Mouse (Mus musculus): ENCODE measurements at regions not wholly inside any gene's neighbourhood (a gene's known extent, or its start where the extent isn't known, plus 50 kb on each side); places are given as distances from the start of the nearest gene placed in this dataset.

DNA sequence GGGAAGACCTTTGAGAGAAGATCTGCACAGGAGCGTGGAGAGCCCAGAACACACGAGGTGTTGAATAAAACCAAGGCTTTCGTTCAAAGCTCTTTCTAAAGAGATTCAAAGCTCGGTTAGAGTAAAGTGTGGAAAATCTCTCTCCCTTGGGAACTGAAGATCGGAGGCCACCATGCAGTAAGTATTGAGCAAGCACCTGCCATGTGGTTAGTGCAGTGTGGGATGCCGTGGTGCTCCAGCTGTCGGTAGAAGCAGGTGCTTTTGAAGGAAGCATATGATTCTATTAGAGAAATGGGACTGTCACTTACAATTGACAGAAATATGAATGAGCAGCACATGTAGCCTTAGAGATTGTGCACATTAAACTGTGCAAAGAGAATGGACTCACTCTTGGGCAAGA lies 108.5 kb upstream of the Dusp10 start:
- no peak for ATAC-seq (replicated peaks in 1 of 2; ENCODE audit: insufficient read depth in 1 of 2, low FRiP score in 2 of 2, low TSS enrichment in 1 of 2, low read depth in 1 of 2, poor library complexity in 2 of 2, severe bottlenecking in 2 of 2)

DNA sequence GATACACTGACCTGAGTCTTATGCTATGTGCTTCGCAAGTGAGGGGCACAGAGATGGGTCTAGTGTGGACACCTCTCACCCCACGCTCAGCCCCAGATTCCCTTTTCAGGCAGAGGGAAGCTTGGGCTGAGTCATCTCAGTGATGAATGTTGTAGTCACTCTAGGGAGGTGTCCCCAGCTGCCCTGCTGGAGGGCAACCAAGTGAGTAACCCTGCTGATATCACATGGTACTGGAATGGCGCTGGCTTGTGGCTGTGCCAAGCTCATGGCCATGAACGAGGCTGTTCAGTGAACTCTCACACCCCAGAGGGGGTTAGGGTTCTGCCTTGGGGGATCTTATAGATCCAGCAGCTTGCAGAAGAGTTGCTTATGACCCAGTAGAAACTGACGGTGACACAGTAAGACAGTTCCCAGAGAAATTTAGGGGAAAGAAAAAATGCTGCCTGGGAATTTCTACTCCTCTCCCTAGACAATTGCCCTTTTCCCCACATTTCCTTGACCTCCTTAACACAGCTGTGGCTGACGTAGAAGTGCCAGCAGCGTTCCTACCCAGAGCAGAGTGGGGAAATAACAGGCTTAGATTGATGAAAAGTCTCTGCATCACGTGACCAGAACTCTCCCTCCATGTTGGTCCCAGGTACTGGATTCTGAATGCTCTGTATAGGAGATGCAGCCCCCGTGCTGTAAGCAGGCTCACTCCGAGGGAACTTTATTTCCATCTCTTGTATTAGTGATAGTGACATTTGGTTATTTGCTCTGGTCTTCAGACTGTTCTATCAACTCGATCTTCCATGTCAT lies 107.6 kb upstream of the Dusp10 start:
- ATAC-seq (replicated peaks in 1 of 2; ENCODE audit: insufficient read depth in 1 of 2, low FRiP score in 2 of 2, low TSS enrichment in 1 of 2, low read depth in 1 of 2, poor library complexity in 2 of 2, severe bottlenecking in 2 of 2): no peak

DNA sequence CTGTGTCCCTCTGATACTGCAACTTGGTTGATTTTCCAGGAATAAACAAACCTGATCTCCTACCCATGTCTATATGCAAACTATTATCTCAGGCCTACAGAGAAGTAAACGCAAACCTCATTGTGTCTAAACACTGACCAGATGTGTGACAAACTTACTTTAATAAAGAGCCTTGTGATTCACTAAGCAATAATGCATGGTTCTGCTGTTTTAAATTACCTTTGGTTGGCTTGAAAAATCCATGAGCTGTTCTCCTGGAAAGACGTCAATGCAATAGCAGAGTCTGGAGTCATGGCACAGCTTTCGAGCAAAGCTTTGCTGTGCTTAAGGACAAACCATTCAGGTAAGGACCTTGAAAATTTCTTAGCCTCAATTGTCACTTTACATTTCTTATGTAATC lies 95.4 kb upstream of the Dusp10 start:
- ATAC-seq (replicated peaks in 1 of 2; ENCODE audit: insufficient read depth in 1 of 2, low FRiP score in 2 of 2, low TSS enrichment in 1 of 2, low read depth in 1 of 2, poor library complexity in 2 of 2, severe bottlenecking in 2 of 2): no peak

DNA sequence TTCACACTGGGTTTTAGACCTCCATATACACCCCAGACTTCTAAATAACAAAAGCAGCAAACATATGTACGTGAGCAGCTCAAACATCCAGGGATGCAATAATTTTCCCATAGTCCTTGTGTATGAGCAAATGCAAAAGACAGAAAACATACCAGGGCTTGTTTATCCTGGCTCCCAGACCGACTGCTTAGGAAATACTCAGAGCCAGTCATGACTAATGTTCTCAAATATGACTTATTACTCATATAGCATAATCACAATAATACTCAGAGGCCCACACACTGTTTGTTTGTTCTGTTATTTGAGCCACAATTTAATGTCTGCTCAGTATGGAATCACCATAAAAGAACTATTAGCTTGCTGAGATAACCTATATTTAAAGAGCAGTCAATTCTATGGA lies 91.8 kb upstream of the Dusp10 start:
- no peak for ATAC-seq (replicated peaks in 1 of 2; ENCODE audit: insufficient read depth in 1 of 2, low FRiP score in 2 of 2, low TSS enrichment in 1 of 2, low read depth in 1 of 2, poor library complexity in 2 of 2, severe bottlenecking in 2 of 2)

DNA sequence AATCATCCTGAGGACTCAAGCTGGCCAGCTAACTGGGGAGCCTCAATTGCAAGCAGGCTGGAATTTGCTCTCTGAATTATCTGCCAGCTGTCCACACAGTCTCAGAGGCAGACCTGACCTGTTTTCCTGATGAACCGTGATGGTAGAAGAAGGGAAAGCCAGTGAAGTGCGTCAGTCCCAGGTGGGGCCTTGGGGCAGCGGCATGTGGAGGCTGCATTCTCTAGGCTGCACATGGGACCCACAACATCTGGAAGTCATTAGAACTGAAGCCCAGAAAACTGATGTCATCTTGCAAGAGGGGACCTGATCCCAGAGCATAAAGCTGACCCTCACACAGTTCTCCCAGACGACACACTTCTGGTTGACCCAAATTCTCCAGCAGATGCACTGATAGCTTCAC lies 84.6 kb upstream of the Dusp10 start:
- ATAC-seq (replicated peaks in 1 of 2; ENCODE audit: insufficient read depth in 1 of 2, low FRiP score in 2 of 2, low TSS enrichment in 1 of 2, low read depth in 1 of 2, poor library complexity in 2 of 2, severe bottlenecking in 2 of 2): no peak

- no peak; a peak in 1 of 4 replicates for ATAC-seq (replicated peaks in 1 of 2; ENCODE audit: insufficient read depth in 1 of 2, low FRiP score in 2 of 2, low TSS enrichment in 1 of 2, low read depth in 1 of 2, poor library complexity in 2 of 2, severe bottlenecking in 2 of 2)
Observed at GRCm38 (mm10) chr1:183930363-183930982, 82.6 kb upstream of the Dusp10 start.

DNA sequence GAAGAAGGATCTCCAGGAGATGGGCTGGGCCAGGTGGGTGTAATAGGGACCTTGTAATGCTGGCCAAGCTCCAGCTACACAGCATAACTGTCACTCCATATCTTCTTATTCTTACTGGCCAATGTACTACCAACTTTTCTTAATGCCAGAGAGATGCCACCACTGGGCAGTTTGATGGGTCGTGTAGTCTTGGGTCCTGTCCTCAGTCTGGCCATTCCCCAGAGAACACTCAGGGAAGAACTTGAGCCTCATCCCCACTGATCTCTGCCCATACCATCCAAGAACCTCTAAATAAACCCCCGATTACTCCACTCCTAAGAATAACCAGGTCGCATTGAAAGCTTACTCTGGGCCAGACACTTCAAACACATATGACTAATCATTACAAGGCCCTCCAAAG lies 82.0 kb upstream of the Dusp10 start:
- no peak for ATAC-seq (replicated peaks in 1 of 2; ENCODE audit: insufficient read depth in 1 of 2, low FRiP score in 2 of 2, low TSS enrichment in 1 of 2, low read depth in 1 of 2, poor library complexity in 2 of 2, severe bottlenecking in 2 of 2)

DNA sequence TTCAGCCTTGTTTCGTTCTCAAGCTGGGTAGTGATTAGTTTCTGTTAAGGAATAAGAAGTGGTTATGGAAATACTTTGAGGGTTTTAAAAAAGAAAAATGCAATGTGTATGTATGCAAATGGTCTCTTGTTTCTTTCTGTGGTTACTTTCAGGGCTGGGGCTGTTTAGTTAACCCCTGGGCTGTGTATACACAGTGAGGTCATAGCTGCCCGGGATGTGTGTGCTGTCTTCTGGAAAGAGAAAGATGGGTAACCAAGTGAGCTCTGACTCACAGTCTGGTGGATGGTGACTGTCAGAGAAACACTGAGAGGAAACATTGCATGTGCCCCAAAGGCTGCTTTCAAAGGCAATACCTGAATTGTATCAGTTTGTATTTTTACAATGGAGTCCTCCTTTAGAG lies 79.3 kb upstream of the Dusp10 start:
- ATAC-seq (replicated peaks in 1 of 2; ENCODE audit: insufficient read depth in 1 of 2, low FRiP score in 2 of 2, low TSS enrichment in 1 of 2, low read depth in 1 of 2, poor library complexity in 2 of 2, severe bottlenecking in 2 of 2): no peak

DNA sequence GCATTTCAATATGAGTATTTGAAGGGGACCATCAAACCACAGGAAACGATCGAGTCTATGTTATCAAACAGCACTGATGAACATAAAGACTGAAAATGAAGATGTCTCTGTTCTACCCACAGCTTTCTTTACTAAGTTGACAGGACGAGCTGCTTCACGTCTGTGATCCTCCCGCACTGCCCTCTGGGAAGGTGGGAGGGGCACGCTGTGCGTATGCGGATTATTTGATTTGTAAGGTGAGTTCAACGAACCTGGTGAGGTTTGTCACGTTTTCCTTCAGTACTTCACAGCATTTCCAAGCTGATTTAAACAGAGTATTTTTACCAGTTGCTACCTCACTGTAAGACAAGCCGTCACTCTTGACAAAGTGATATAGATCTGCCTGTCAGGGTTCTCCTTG lies 75.9 kb upstream of the Dusp10 start:
- no peak for ATAC-seq (replicated peaks in 1 of 2; ENCODE audit: insufficient read depth in 1 of 2, low FRiP score in 2 of 2, low TSS enrichment in 1 of 2, low read depth in 1 of 2, poor library complexity in 2 of 2, severe bottlenecking in 2 of 2)

GRCm38 (mm10) chr1:183938361-183938760 lies 74.7 kb upstream of the Dusp10 start:
- no peak for ATAC-seq (replicated peaks in 1 of 2; ENCODE audit: insufficient read depth in 1 of 2, low FRiP score in 2 of 2, low TSS enrichment in 1 of 2, low read depth in 1 of 2, poor library complexity in 2 of 2, severe bottlenecking in 2 of 2)

DNA sequence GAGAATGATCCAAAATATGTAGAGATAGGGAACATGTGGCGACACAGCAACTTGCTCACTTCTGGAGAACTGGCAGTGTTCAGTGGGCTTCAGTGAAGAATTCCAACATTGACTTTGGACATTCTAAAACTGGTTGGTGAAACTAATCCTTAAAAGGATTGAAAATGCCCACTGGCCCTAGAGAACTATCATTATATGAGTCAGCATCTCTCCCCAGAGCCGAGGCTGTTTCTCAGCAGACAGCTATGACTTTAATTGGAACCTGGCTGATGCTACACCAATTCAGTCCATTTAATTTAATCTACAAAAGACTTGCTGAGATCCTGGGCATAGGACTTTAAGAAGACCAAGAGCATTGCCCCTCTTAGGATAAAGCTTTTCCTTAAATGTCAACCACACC lies 72.4 kb upstream of the Dusp10 start:
- no peak for ATAC-seq (replicated peaks in 1 of 2; ENCODE audit: insufficient read depth in 1 of 2, low FRiP score in 2 of 2, low TSS enrichment in 1 of 2, low read depth in 1 of 2, poor library complexity in 2 of 2, severe bottlenecking in 2 of 2)

GRCm38 (mm10) chr1:183946241-183946640 lies 66.9 kb upstream of the Dusp10 start:
- no peak for ATAC-seq (replicated peaks in 1 of 2; ENCODE audit: insufficient read depth in 1 of 2, low FRiP score in 2 of 2, low TSS enrichment in 1 of 2, low read depth in 1 of 2, poor library complexity in 2 of 2, severe bottlenecking in 2 of 2)

GRCm38 (mm10) chr1:183947066-183947465 lies 66.0 kb upstream of the Dusp10 start:
- no peak for ATAC-seq (replicated peaks in 1 of 2; ENCODE audit: insufficient read depth in 1 of 2, low FRiP score in 2 of 2, low TSS enrichment in 1 of 2, low read depth in 1 of 2, poor library complexity in 2 of 2, severe bottlenecking in 2 of 2)

DNA sequence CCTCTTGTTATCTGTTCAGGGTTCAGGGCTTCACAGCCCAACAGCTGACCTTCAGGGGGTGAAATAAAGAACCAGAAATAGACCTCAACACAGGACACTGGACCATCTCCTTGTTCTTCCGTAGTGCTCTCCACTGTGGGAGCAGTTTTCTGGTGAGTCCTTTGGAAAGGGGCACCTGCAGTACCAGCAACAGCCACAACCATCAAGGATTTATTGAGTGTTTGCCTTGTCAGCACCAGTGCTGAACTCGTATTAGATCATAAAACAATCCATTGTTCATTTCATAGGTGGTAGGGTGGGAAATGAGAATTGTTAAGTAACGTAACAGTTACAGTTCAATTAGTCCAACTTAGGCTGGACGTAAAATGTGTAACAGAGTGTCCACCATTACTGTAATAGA lies 63.9 kb upstream of the Dusp10 start:
- ATAC-seq (replicated peaks in 1 of 2; ENCODE audit: insufficient read depth in 1 of 2, low FRiP score in 2 of 2, low TSS enrichment in 1 of 2, low read depth in 1 of 2, poor library complexity in 2 of 2, severe bottlenecking in 2 of 2): no peak

DNA sequence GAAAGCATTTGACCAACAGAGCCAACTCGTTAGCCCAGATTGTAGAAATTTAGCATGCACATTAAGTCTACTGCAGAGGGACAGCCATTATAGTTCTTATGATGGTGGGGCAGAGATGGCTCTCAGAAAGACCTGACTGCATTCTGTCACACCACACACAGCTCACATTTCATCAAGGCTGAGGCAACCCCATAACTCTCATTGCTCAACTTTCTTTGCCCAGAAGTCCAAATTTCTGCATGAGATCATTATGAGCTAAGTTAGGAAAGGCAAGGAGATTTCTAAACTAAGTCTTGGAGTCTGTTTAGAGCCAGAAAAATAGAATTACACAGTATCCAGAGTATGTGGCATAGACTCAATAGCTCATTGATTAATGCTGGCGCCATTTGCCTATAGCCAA lies 59.0 kb upstream of the Dusp10 start:
- ATAC-seq (replicated peaks in 1 of 2; ENCODE audit: insufficient read depth in 1 of 2, low FRiP score in 2 of 2, low TSS enrichment in 1 of 2, low read depth in 1 of 2, poor library complexity in 2 of 2, severe bottlenecking in 2 of 2): no peak

- no peak for ATAC-seq (replicated peaks in 1 of 2; ENCODE audit: insufficient read depth in 1 of 2, low FRiP score in 2 of 2, low TSS enrichment in 1 of 2, low read depth in 1 of 2, poor library complexity in 2 of 2, severe bottlenecking in 2 of 2)
Observed at GRCm38 (mm10) chr1:183956391-183956790, 56.7 kb upstream of the Dusp10 start.

GRCm38 (mm10) chr1:183961383-183961782 lies 51.7 kb upstream of the Dusp10 start:
- ATAC-seq (replicated peaks in 1 of 2; ENCODE audit: insufficient read depth in 1 of 2, low FRiP score in 2 of 2, low TSS enrichment in 1 of 2, low read depth in 1 of 2, poor library complexity in 2 of 2, severe bottlenecking in 2 of 2): no peak

DNA sequence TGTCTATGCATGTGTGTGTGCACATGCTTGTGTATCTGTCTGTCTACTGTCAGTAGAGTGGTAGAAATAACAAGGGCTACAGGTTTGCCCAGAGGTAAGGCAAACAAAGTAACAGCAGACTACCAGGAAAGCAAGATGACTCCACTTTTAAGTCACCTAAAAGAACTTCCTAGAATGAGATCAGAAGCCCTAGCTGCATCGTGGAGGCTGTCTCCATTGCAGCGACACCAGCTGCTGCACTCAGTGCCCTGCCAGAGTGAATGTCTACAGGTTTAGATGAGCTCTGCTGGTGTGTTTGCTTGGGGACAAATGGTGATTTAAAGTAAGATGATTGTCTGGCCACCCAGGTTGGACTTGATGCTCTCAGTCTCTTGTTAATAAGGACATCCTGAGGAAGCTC lies 50.6 kb upstream of the Dusp10 start:
- no peak for ATAC-seq (replicated peaks in 1 of 2; ENCODE audit: insufficient read depth in 1 of 2, low FRiP score in 2 of 2, low TSS enrichment in 1 of 2, low read depth in 1 of 2, poor library complexity in 2 of 2, severe bottlenecking in 2 of 2)

DNA sequence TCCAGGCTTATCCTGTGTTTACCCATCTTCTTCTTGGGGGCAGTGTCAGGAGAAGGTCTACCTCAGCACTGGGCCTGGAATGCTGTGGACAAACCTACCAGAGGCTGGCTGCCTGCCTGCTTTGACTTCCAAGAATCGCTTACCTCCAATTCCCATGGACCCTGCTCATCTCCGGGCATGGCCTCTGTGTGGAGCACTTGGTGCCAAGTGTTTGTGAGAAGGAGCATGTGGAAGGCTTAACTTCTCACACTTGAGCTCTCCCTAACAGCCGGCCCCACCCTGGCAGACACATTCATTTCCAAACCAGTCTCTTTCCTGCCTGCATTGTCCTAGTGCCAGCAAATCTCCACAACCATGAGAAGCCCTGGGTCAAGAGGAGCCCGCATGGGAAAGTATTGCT lies 49.8 kb upstream of the Dusp10 start:
- no peak for ATAC-seq (replicated peaks in 1 of 2; ENCODE audit: insufficient read depth in 1 of 2, low FRiP score in 2 of 2, low TSS enrichment in 1 of 2, low read depth in 1 of 2, poor library complexity in 2 of 2, severe bottlenecking in 2 of 2)
